Mouse (Mus musculus) myocyte (in vitro differentiated cells): Measurements from ENCODE around the gene Runx2.

Experiments used
- CEBPB ChIP-seq: IDR thresholded peaks from 2 replicates; pipeline ENCODE4 v1.6.1; 2011; ENCODE audit warnings: mild to moderate bottlenecking, moderate library complexity; ENCODE audit not compliant: poor library complexity, insufficient read depth, severe bottlenecking
- MAX ChIP-seq: IDR thresholded peaks from one replicate; pipeline ENCODE4 v1.6.1; 2011; ENCODE audit warnings: low read depth, mild to moderate bottlenecking, control low read depth
- POLR2A ChIP-seq: IDR thresholded peaks from one replicate; pipeline ENCODE4 v1.6.1; 2011; ENCODE audit warnings: low read depth, mild to moderate bottlenecking, control low read depth, moderate library complexity; ENCODE audit not compliant: insufficient read length
- SRF ChIP-seq: IDR thresholded peaks from one replicate; pipeline ENCODE4 v1.6.1; 2011; ENCODE audit warnings: low read depth; ENCODE audit not compliant: control insufficient read depth, insufficient read length
- TCF12 ChIP-seq: IDR thresholded peaks from one replicate; pipeline ENCODE4 v1.6.1; 2011; ENCODE audit warnings: mild to moderate bottlenecking, control low read depth; ENCODE audit not compliant: poor library complexity, insufficient read depth, severe bottlenecking

GRCm38 (mm10) chr17:44522906-44523305 lies 291.7 kb downstream of the Runx2 start:
- TF ChIP-seq POLR2A (no peak), SRF (no peak), CEBPB (no peak), MAX (no peak), TCF12 (no peak)
